Mouse (Mus musculus): ENCODE measurements around the gene Strn4. TPM values are rescaled to one million over a fixed set of nuclear protein-coding genes. Genes with fewer than 3 reads are reported as not detected.

The Strn4 gene
- polyA plus RNA-seq, 1 experiment: 83.0 TPM

DNA sequence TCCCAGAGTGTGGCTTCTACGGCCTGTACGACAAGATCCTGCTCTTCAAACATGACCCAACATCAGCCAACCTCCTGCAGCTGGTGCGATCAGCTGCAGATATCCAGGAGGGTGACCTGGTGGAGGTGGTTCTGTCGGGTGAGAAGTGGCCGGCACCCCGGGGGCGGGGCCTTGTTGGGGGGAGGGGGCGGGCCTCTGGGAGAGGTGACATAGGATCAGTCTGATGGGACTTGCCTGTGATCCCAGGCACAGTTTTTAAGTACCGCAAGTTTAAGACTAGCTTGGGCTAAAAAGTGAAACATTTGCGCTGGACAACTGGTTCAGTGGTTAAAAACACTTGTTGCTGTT is 30.1 kb downstream of the Strn4 start:
- Histone ChIP-seq H3K4me3 (replicated peaks) (peak overlapping the region; percentile 93), H3K9me3 (no peaks in the 10 kb centered on the region), H3K27me3 (replicated peaks) (no peaks in the 10 kb centered on the region), H3K36me3 (replicated peaks; ENCODE audit: low read length) (peaks cover 66% of the 10 kb centered on the region), H3K4me1 (peaks cover 67% of the 10 kb centered on the region)
- TF ChIP-seq FLI1 (IDR thresholded peaks at IDR 0.05; ENCODE audit: low read length): no peak
- no peak for TF ChIP-seq GATA1 (IDR thresholded peaks at IDR 0.05; ENCODE audit: borderline replicate concordance, low read length)

GRCm38 (mm10) chr7:16846775-16847174 is 31.1 kb downstream of the Strn4 start:
- H3K4me3 ChIP-seq (replicated peaks): no peak overlapping the region
- H3K27me3 ChIP-seq (replicated peaks): no peaks in the 10 kb centered on the region
- peaks cover 64% of the 10 kb centered on the region for H3K36me3 ChIP-seq (replicated peaks; ENCODE audit: low read length)
- TF ChIP-seq FLI1 (IDR thresholded peaks at IDR 0.05; ENCODE audit: low read length) (no peak), GATA1 (IDR thresholded peaks at IDR 0.05; ENCODE audit: borderline replicate concordance, low read length) (no peak)
- peaks cover 57% of the 10 kb centered on the region for H3K4me1 ChIP-seq
- no peaks in the 10 kb centered on the region for H3K9me3 ChIP-seq

DNA sequence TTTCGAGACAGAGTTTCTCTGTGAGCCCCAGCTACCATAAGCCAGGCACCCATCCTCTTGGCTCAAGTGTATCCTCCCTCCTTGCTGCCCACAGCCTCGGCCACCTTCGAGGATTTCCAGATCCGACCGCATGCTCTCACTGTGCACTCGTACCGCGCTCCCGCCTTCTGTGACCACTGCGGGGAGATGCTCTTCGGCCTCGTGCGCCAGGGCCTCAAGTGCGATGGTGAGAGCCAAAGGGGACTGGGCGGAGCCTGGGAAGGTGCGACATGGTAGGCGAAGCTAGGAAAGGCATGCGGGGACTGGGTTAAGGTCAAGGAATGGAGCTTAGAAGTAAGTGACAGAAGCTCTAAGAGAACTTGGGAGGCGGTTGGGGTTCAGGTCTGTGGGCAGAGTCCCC is 31.8 kb downstream of the Strn4 start:
- H3K36me3 ChIP-seq (replicated peaks; ENCODE audit: low read length): peaks cover 68% of the 10 kb centered on the region
- H3K4me3 ChIP-seq (replicated peaks): peak overlapping the region; percentile 18
- no peaks in the 10 kb centered on the region for H3K9me3 ChIP-seq
- no peaks in the 10 kb centered on the region for H3K27me3 ChIP-seq (replicated peaks)
- peaks cover 49% of the 10 kb centered on the region for H3K4me1 ChIP-seq
- TF ChIP-seq GATA1 (IDR thresholded peaks at IDR 0.05; ENCODE audit: borderline replicate concordance, low read length): no peak
- TF ChIP-seq FLI1 (IDR thresholded peaks at IDR 0.05; ENCODE audit: low read length): no peak

DNA sequence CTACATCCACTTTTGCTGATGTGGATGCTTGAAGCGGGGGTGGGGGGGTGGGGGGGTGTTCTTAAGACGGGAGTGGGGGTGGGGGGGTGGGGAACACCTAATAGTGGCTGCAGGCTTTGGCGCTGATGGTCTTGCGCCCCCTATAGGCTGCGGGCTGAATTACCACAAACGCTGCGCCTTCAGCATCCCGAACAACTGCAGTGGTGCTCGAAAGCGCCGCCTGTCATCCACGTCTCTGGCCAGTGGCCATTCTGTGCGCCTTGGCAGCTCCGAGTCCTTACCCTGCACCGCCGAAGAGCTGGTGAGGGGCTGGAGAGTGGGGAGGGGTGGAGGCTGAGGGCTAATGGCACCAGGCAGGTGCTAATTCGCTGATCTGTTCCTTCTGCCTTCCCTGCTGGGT is 32.9 kb downstream of the Strn4 start:
- H3K27me3 ChIP-seq (replicated peaks): no peaks in the 10 kb centered on the region
- peaks cover 54% of the 10 kb centered on the region for H3K4me1 ChIP-seq
- no peaks in the 10 kb centered on the region for H3K9me3 ChIP-seq
- H3K36me3 ChIP-seq (replicated peaks; ENCODE audit: low read length): peaks cover 78% of the 10 kb centered on the region
- TF ChIP-seq GATA1 (IDR thresholded peaks at IDR 0.05; ENCODE audit: borderline replicate concordance, low read length): no peak
- no peak for TF ChIP-seq FLI1 (IDR thresholded peaks at IDR 0.05; ENCODE audit: low read length)
- H3K4me3 ChIP-seq (replicated peaks): peak overlapping the region; percentile 62

GRCm38 (mm10) chr7:16851636-16852035 is 35.9 kb downstream of the Strn4 start:
- Histone ChIP-seq H3K27me3 (replicated peaks) (no peaks in the 10 kb centered on the region), H3K4me1 (peaks cover 37% of the 10 kb centered on the region), H3K4me3 (replicated peaks) (no peak overlapping the region), H3K9me3 (no peaks in the 10 kb centered on the region), H3K36me3 (replicated peaks; ENCODE audit: low read length) (peaks cover 97% of the 10 kb centered on the region)
- no peak for TF ChIP-seq GATA1 (IDR thresholded peaks at IDR 0.05; ENCODE audit: borderline replicate concordance, low read length)
- no peak for TF ChIP-seq FLI1 (IDR thresholded peaks at IDR 0.05; ENCODE audit: low read length)

GRCm38 (mm10) chr7:16853302-16853831 is 37.7 kb downstream of the Strn4 start:
- no peaks in the 10 kb centered on the region for H3K9me3 ChIP-seq
- no peaks in the 10 kb centered on the region for H3K27me3 ChIP-seq (replicated peaks)
- TF ChIP-seq FLI1 (IDR thresholded peaks at IDR 0.05; ENCODE audit: low read length): no peak
- TF ChIP-seq GATA1 (IDR thresholded peaks at IDR 0.05; ENCODE audit: borderline replicate concordance, low read length): no peak
- no peak overlapping the region for H3K4me3 ChIP-seq (replicated peaks)
- peaks cover 32% of the 10 kb centered on the region for H3K4me1 ChIP-seq
- peaks cover 97% of the 10 kb centered on the region for H3K36me3 ChIP-seq (replicated peaks; ENCODE audit: low read length)

GRCm38 (mm10) chr7:16858336-16858735 is 42.6 kb downstream of the Strn4 start:
- no peak for TF ChIP-seq FLI1 (IDR thresholded peaks at IDR 0.05; ENCODE audit: low read length)
- TF ChIP-seq GATA1 (IDR thresholded peaks at IDR 0.05; ENCODE audit: borderline replicate concordance, low read length): no peak
- Histone ChIP-seq H3K9me3 (no peaks in the 10 kb centered on the region), H3K36me3 (replicated peaks; ENCODE audit: low read length) (peaks cover 98% of the 10 kb centered on the region), H3K27me3 (replicated peaks) (no peaks in the 10 kb centered on the region), H3K4me1 (peaks cover 19% of the 10 kb centered on the region), H3K4me3 (replicated peaks) (no peak overlapping the region)

DNA sequence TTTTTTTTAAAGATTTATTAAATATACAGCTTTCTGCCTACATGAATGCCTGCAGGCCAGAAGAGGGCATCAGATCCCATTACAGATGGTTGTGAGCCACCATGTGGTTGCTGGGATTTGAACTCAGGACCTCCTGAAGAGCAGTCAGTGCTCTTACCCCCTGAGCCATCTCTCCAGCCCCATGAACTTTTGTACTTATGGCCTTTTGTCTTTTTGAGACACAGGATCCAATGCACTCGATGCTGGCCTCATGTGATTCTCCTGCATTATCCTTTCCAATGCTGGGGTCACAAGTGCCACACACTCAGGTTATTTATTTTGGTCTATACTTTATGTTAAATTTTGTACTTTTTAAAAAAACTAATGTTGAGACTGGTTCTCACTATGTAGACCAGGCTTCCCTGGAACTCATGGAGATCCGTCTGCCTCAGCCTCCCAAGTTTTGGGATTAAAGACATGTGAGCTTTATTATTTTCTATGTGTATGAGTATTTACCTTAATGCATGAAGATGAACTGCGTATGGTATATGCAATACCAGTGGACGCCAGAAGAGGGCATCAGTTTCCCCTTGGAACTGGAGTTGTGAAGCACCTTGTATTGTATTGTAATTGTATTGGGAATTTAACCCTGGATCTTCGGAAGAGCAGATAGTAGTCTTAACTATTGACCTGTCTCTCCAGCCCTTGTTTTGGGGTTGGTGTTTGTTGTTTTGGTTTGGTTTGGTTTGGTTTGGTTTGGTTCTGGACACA is 44.4 kb downstream of the Strn4 start:
- TF ChIP-seq GATA1 (IDR thresholded peaks at IDR 0.05; ENCODE audit: borderline replicate concordance, low read length) (no peak), FLI1 (IDR thresholded peaks at IDR 0.05; ENCODE audit: low read length) (no peak)
- Histone ChIP-seq H3K4me3 (replicated peaks) (no peak overlapping the region), H3K4me1 (peaks cover 15% of the 10 kb centered on the region), H3K27me3 (replicated peaks) (no peaks in the 10 kb centered on the region), H3K36me3 (replicated peaks; ENCODE audit: low read length) (peaks cover 98% of the 10 kb centered on the region), H3K9me3 (no peaks in the 10 kb centered on the region)

DNA sequence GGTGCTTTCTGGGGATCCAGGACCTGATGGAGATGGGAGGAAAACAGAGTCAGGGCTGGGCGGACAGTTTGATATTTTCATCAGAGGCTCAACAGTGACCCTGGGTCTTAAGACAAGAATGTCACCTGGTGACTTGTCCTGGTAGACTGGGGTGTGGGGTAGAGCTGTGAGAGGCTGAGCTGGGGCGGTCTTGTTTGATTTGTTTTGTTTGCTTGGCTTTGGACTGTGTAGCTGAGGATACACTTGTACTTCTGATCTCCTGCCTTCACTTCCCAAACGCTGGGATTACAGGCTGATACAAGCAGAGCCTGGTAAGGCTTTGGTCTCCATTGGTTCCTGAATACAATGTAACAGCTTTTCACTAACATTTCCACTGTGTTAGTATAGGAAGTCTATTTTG is 51.8 kb downstream of the Strn4 start:
- Histone ChIP-seq H3K9me3 (no peaks in the 10 kb centered on the region), H3K4me1 (peaks cover 18% of the 10 kb centered on the region), H3K27me3 (replicated peaks) (no peaks in the 10 kb centered on the region), H3K36me3 (replicated peaks; ENCODE audit: low read length) (peaks cover 99% of the 10 kb centered on the region), H3K4me3 (replicated peaks) (no peak overlapping the region)
- no peak for TF ChIP-seq FLI1 (IDR thresholded peaks at IDR 0.05; ENCODE audit: low read length)
- no peak for TF ChIP-seq GATA1 (IDR thresholded peaks at IDR 0.05; ENCODE audit: borderline replicate concordance, low read length)

GRCm38 (mm10) chr7:16869497-16869896 is 53.8 kb downstream of the Strn4 start:
- Histone ChIP-seq H3K4me3 (replicated peaks) (no peak overlapping the region), H3K9me3 (no peaks in the 10 kb centered on the region), H3K27me3 (replicated peaks) (no peaks in the 10 kb centered on the region), H3K4me1 (peaks cover 26% of the 10 kb centered on the region), H3K36me3 (replicated peaks; ENCODE audit: low read length) (peaks cover 83% of the 10 kb centered on the region)
- TF ChIP-seq GATA1 (IDR thresholded peaks at IDR 0.05; ENCODE audit: borderline replicate concordance, low read length): no peak

All from megakaryocyte, embryonic 14.5 days (primary cell).